Mouse (Mus musculus): Measurements from ENCODE around the gene 9930111J21Rik2.

GRCm38 (mm10) chr11:49084385-49084784 is 33.3 kb upstream of the 9930111J21Rik2 start:
- no peak for TF ChIP-seq CTCF (IDR thresholded peaks at IDR 0.05; ENCODE audit: low read depth)
- TF ChIP-seq EP300 (IDR thresholded peaks at IDR 0.05; ENCODE audit: low read depth), result no peak
